Mouse (Mus musculus) small intestine, adult 2 months (tissue): ENCODE results near the gene Sgk1. TPM values are rescaled to one million over a fixed set of nuclear protein-coding genes. Genes with fewer than 3 reads are reported as not detected.

Experiments used
- H3K27ac ChIP-seq: fragments of 200-500 bp; 2 replicates; pipeline ENCODE4 v1.5.1; 2012; ENCODE audit warnings: low read depth, low read length, control low read depth, inconsistent platforms; ENCODE audit not compliant: insufficient read depth
- H3K27me3 ChIP-seq: fragments of 200-500 bp; 2 replicates; pipeline ENCODE4 v1.6.1; 2012; ENCODE audit warnings: mild to moderate bottlenecking, moderate library complexity, low read length, inconsistent platforms; ENCODE audit not compliant: control insufficient read depth, insufficient read depth
- H3K36me3 ChIP-seq: fragments of 200-500 bp; 2 replicates; pipeline ENCODE4 v1.6.1; 2012; ENCODE audit warnings: mild to moderate bottlenecking, low read length, control low read depth, inconsistent platforms; ENCODE audit not compliant: control insufficient read depth, insufficient read depth
- H3K4me1 ChIP-seq: fragments of 200-500 bp; 2 replicates; pipeline ENCODE4 v1.6.1; 2012; ENCODE audit warnings: low read length, inconsistent platforms, mixed read lengths; ENCODE audit not compliant: control insufficient read depth, insufficient read depth, insufficient read length
- H3K4me3 ChIP-seq: fragments of 200-500 bp; 2 replicates; pipeline ENCODE4 v1.5.1; 2012; ENCODE audit warnings: low read depth, mild to moderate bottlenecking, control low read depth, inconsistent platforms, low read length, moderate library complexity
- CTCF ChIP-seq: fragments of 200-500 bp; IDR thresholded peaks from 2 replicates; pipeline ENCODE4 v1.5.1; 2012; ENCODE audit warnings: low read depth, mild to moderate bottlenecking, control low read depth, inconsistent platforms, low read length, moderate library complexity, mixed read lengths; ENCODE audit not compliant: insufficient replicate concordance, insufficient read length; ENCODE audit errors: extremely low read depth
- POLR2A ChIP-seq: fragments of 200-500 bp; IDR thresholded peaks from 2 replicates; pipeline ENCODE4 v1.6.1; 2012; ENCODE audit warnings: low read depth, mild to moderate bottlenecking, control low read depth, inconsistent platforms, low read length, moderate library complexity
- WGBS: fragments of 180-500 bp; shearing (Covaris S2); methylation state at CpG from one replicate; pipeline ENCODE4 v1.1.7; 2018; 5-methylcytosine and 5-hydroxymethylcytosine counted together
- polyA plus RNA-seq: library from polyadenylated mRNA; depleted of rRNA; stranded (reverse); fragments of >200 nt; gene quantifications from 2 replicates; pipeline ENCODE4 v1.2.3, GENCODE M21; 2012

Sgk1 gene
- polyA plus RNA-seq, 1 experiment: 44.9 TPM

- 87% methylated on average over 6 of the region's 6 CpGs for WGBS
- H3K27ac ChIP-seq: no peak overlapping the region
- no peak overlapping the region for H3K4me3 ChIP-seq
- no peaks in the 10 kb centered on the region for H3K36me3 ChIP-seq
- TF ChIP-seq POLR2A (no peak), CTCF (no peak)
- H3K4me1 ChIP-seq: no peaks in the 10 kb centered on the region
- no peaks in the 10 kb centered on the region for H3K27me3 ChIP-seq
Observed at GRCm38 (mm10) chr10:21918016-21918749, 36.2 kb downstream of the Sgk1 start.

GRCm38 (mm10) chr10:21918750-21919145 is 36.8 kb downstream of the Sgk1 start:
- Histone ChIP-seq H3K27ac (no peak overlapping the region), H3K27me3 (no peaks in the 10 kb centered on the region), H3K36me3 (no peaks in the 10 kb centered on the region), H3K4me3 (no peak overlapping the region), H3K4me1 (no peaks in the 10 kb centered on the region)
- WGBS: 83% methylated on average over 7 of the region's 7 CpGs
- no peak for TF ChIP-seq CTCF

GRCm38 (mm10) chr10:21920611-21921010 is 38.6 kb downstream of the Sgk1 start:
- no peak overlapping the region for H3K4me3 ChIP-seq
- 62% methylated on average over 2 of the region's 2 CpGs for WGBS
- no peaks in the 10 kb centered on the region for H3K27me3 ChIP-seq
- H3K4me1 ChIP-seq: no peaks in the 10 kb centered on the region
- no peak overlapping the region for H3K27ac ChIP-seq
- TF ChIP-seq POLR2A (no peak), CTCF (no peak)
- H3K36me3 ChIP-seq: no peaks in the 10 kb centered on the region

GRCm38 (mm10) chr10:21922716-21923350 is 40.8 kb downstream of the Sgk1 start:
- no peaks in the 10 kb centered on the region for H3K27me3 ChIP-seq
- WGBS: 65% methylated on average over 8 of the region's 8 CpGs

GRCm38 (mm10) chr10:21923495-21923952 is 41.5 kb downstream of the Sgk1 start:
- no peak overlapping the region for H3K27ac ChIP-seq
- 53% methylated on average over 9 of the region's 9 CpGs for WGBS
- no peak for TF ChIP-seq CTCF
- H3K27me3 ChIP-seq: no peaks in the 10 kb centered on the region
- no peaks in the 10 kb centered on the region for H3K36me3 ChIP-seq
- H3K4me3 ChIP-seq: no peak overlapping the region
- no peaks in the 10 kb centered on the region for H3K4me1 ChIP-seq

More at GRCm38 (mm10) chr10:21922716-21923350, 40.8 kb downstream of the Sgk1 start:
- Histone ChIP-seq H3K4me3 (no peak overlapping the region), H3K4me1 (no peaks in the 10 kb centered on the region), H3K36me3 (no peaks in the 10 kb centered on the region), H3K27ac (no peak overlapping the region)
- TF ChIP-seq CTCF: no peak

- no peaks in the 10 kb centered on the region for H3K36me3 ChIP-seq
- TF ChIP-seq CTCF (no peak), POLR2A (no peak)
- 83% methylated on average over 16 of the region's 16 CpGs for WGBS
- no peaks in the 10 kb centered on the region for H3K27me3 ChIP-seq
- no peaks in the 10 kb centered on the region for H3K4me1 ChIP-seq
- H3K27ac ChIP-seq: no peak overlapping the region
- no peak overlapping the region for H3K4me3 ChIP-seq
Observed at GRCm38 (mm10) chr10:21924051-21924720, 42.2 kb downstream of the Sgk1 start.

- no peak overlapping the region for H3K4me3 ChIP-seq
- H3K36me3 ChIP-seq: no peaks in the 10 kb centered on the region
- no peaks in the 10 kb centered on the region for H3K4me1 ChIP-seq
- WGBS: 77% methylated on average over 5 of the region's 5 CpGs
- H3K27me3 ChIP-seq: no peaks in the 10 kb centered on the region
- no peak for TF ChIP-seq CTCF
- no peak overlapping the region for H3K27ac ChIP-seq
Observed at GRCm38 (mm10) chr10:21926941-21927340, 45.0 kb downstream of the Sgk1 start.
